Comparison of ENCODE assay signal across 8 mouse cellular contexts in genomic region chr5:115436421-115437124, GRCm38 (mm10). TPM values are rescaled to one million over a fixed set of nuclear protein-coding genes. Genes with fewer than 3 reads are reported as not detected.
DNase-seq lines count a peak whose midpoint lies in the region; ATAC-seq lines count a peak whose summit lies in the region.

No protein-coding gene starts in this region.

- peak; percentile 41 for DNase-seq in urinary bladder, postnatal 14 days (ENCODE audit: low spot score)
- DNase-seq in urinary bladder, postnatal 10 days (ENCODE audit: low spot score), result no peak
- DNase-seq in kidney, postnatal 25 days, result peak; percentile 29 to 66
- DNase-seq in liver, embryonic 11.5 days (ENCODE audit: low spot score), result peak; percentile 63
- no peak for DNase-seq in spleen, postnatal 36 days (ENCODE audit: low spot score in 2 of 2)

- peak; percentile 83 for ATAC-seq in embryonic facial prominence, embryonic 15.5 days (ENCODE audit: insufficient number of reproducible peaks, low FRiP score, low TSS enrichment, low read depth)
- no peak for ATAC-seq in heart, embryonic 13.5 days (ENCODE audit: extremely low read depth, insufficient number of reproducible peaks, low FRiP score, low TSS enrichment)
- ATAC-seq in liver, embryonic 11.5 days (replicated peaks; ENCODE audit: low FRiP score), result no peak; the same call in 1 of the 2 replicates
- ATAC-seq in neural tube, embryonic 14.5 days (ENCODE audit: low read depth), result peak; percentile 90

- H3K27ac ChIP-seq in embryonic facial prominence, embryonic 15.5 days (replicated peaks), result peak overlapping the region; percentile 85
- H3K27ac ChIP-seq in heart, embryonic 13.5 days (replicated peaks), result peak overlapping the region; percentile 59
- H3K27ac ChIP-seq in liver, embryonic 11.5 days (ENCODE audit: low read depth, low read length), result peak overlapping the region; percentile 32; the same call in 1 of the 2 replicates
- H3K27ac ChIP-seq in neural tube, embryonic 14.5 days (ENCODE audit: low read depth, low read length), result peak overlapping the region; percentile 100

- H3K4me2 ChIP-seq in embryonic facial prominence, embryonic 15.5 days (replicated peaks), result peak overlapping the region; percentile 52
- H3K4me2 ChIP-seq in heart, embryonic 13.5 days, result peak overlapping the region; percentile 69
- H3K4me2 ChIP-seq in liver, embryonic 11.5 days, result peak overlapping the region; percentile 56
- peak overlapping the region; percentile 64 for H3K4me2 ChIP-seq in neural tube, embryonic 14.5 days (ENCODE audit: low read depth, low read length)

- no peaks in the 10 kb centered on the region for H3K27me3 ChIP-seq in embryonic facial prominence, embryonic 15.5 days
- peaks cover 11% of the 10 kb centered on the region; the same call in 1 of the 2 replicates for H3K27me3 ChIP-seq in heart, embryonic 13.5 days (replicated peaks)
- H3K27me3 ChIP-seq in liver, embryonic 11.5 days (replicated peaks; ENCODE audit: control insufficient read depth, insufficient read depth, low read length), result peaks cover 60% of the 10 kb centered on the region
- H3K27me3 ChIP-seq in neural tube, embryonic 14.5 days (ENCODE audit: control insufficient read depth, insufficient read depth, low read length), result no peaks in the 10 kb centered on the region

- peaks cover 72% of the 10 kb centered on the region for H3K4me1 ChIP-seq in embryonic facial prominence, embryonic 15.5 days
- H3K4me1 ChIP-seq in heart, embryonic 13.5 days, result peaks cover 38% of the 10 kb centered on the region
- peaks cover 17% of the 10 kb centered on the region for H3K4me1 ChIP-seq in liver, embryonic 11.5 days (replicated peaks; ENCODE audit: control insufficient read depth, insufficient read depth, low read length)
- H3K4me1 ChIP-seq in neural tube, embryonic 14.5 days (ENCODE audit: control insufficient read depth, insufficient read depth, low read length), result peaks cover 66% of the 10 kb centered on the region

- H3K4me3 ChIP-seq in embryonic facial prominence, embryonic 15.5 days (replicated peaks), result peak overlapping the region; percentile 34
- H3K4me3 ChIP-seq in heart, embryonic 13.5 days, result peak overlapping the region; percentile 50
- H3K4me3 ChIP-seq in liver, embryonic 11.5 days (ENCODE audit: low read depth, low read length), result peak overlapping the region; percentile 35
- peak overlapping the region; percentile 29 for H3K4me3 ChIP-seq in neural tube, embryonic 14.5 days (ENCODE audit: low read depth, low read length)

- no peaks in the 10 kb centered on the region for H3K9me3 ChIP-seq in embryonic facial prominence, embryonic 15.5 days (replicated peaks)
- H3K9me3 ChIP-seq in heart, embryonic 13.5 days, result no peaks in the 10 kb centered on the region
- H3K9me3 ChIP-seq in liver, embryonic 11.5 days (ENCODE audit: control insufficient read depth, low read length), result no peaks in the 10 kb centered on the region
- H3K9me3 ChIP-seq in neural tube, embryonic 14.5 days (ENCODE audit: control insufficient read depth, low read length), result no peaks in the 10 kb centered on the region

- peaks cover 5% of the 10 kb centered on the region; the same call in 1 of the 2 replicates for H3K36me3 ChIP-seq in embryonic facial prominence, embryonic 15.5 days
- peaks cover 11% of the 10 kb centered on the region; the same call in 1 of the 2 replicates for H3K36me3 ChIP-seq in heart, embryonic 13.5 days
- H3K36me3 ChIP-seq in liver, embryonic 11.5 days (ENCODE audit: control insufficient read depth, insufficient read depth, low read length), result no peaks in the 10 kb centered on the region; the same call in 1 of the 2 replicates
- peaks cover 23% of the 10 kb centered on the region for H3K36me3 ChIP-seq in neural tube, embryonic 14.5 days (ENCODE audit: control insufficient read depth, insufficient read depth, low read length)

- 2% methylated on average over 41 of the region's 43 CpGs for WGBS in embryonic facial prominence, embryonic 15.5 days
- WGBS in heart, embryonic 13.5 days, result 2% methylated on average over 43 of the region's 43 CpGs
- 2% methylated on average over 35 of the region's 43 CpGs for WGBS in liver, embryonic 11.5 days
- WGBS in neural tube, embryonic 14.5 days, result under 1% methylated on average over 30 of the region's 43 CpGs

- H3K9ac ChIP-seq in embryonic facial prominence, embryonic 15.5 days, result peak overlapping the region; percentile 31
- peak overlapping the region; percentile 82 for H3K9ac ChIP-seq in heart, embryonic 13.5 days
- H3K9ac ChIP-seq in liver, embryonic 11.5 days (ENCODE audit: low read depth, low read length), result peak overlapping the region; percentile 42; the same call in 1 of the 2 replicates
- H3K9ac ChIP-seq in neural tube, embryonic 14.5 days (replicated peaks; ENCODE audit: low read depth, low read length), result peak overlapping the region; percentile 73

RNA-seq across cellular contexts. Expression of gene Msi1, which starts 7.2 kb away (rescaled TPM):
- 14.1 and 19.1 TPM in 2 replicates for polyA plus RNA-seq in embryonic facial prominence, embryonic 15.5 days (2015; fragmentation: Nextera tagmentation; extraction: Ambion mirVana)
- polyA plus RNA-seq in heart, embryonic 13.5 days (2015; fragmentation: Nextera tagmentation; extraction: Ambion mirVana), result 3.7 and 4.1 TPM in 2 replicates
- 7.5 and 9.7 TPM in 2 replicates for polyA plus RNA-seq in liver, embryonic 11.5 days (2014; fragmentation: Nextera tagmentation; extraction: Ambion mirVana)
- 55.1 and 55.4 TPM in 2 replicates for polyA plus RNA-seq in neural tube, embryonic 14.5 days (2014; fragmentation: Nextera tagmentation; extraction: Ambion mirVana)

RNA-seq across cellular contexts. Expression of gene Pla2g1b, which starts 29.5 kb away (rescaled TPM):
- not detected in 2 replicates for polyA plus RNA-seq in embryonic facial prominence, embryonic 15.5 days (2015; fragmentation: Nextera tagmentation; extraction: Ambion mirVana)
- 0.88 and 1.1 TPM in 2 replicates for polyA plus RNA-seq in heart, embryonic 13.5 days (2015; fragmentation: Nextera tagmentation; extraction: Ambion mirVana)
- 0.89 and 1.2 TPM in 2 replicates for polyA plus RNA-seq in liver, embryonic 11.5 days (2014; fragmentation: Nextera tagmentation; extraction: Ambion mirVana)
- polyA plus RNA-seq in neural tube, embryonic 14.5 days (2014; fragmentation: Nextera tagmentation; extraction: Ambion mirVana), result 0.58 TPM in 1 of 2 replicates, not detected in the other

RNA-seq across cellular contexts. Expression of gene Sirt4, which starts 48.0 kb away (rescaled TPM):
- polyA plus RNA-seq in embryonic facial prominence, embryonic 15.5 days (2015; fragmentation: Nextera tagmentation; extraction: Ambion mirVana), result 29.2 and 32.8 TPM in 2 replicates
- 18.9 and 19.8 TPM in 2 replicates for polyA plus RNA-seq in heart, embryonic 13.5 days (2015; fragmentation: Nextera tagmentation; extraction: Ambion mirVana)
- 14.8 and 15.2 TPM in 2 replicates for polyA plus RNA-seq in liver, embryonic 11.5 days (2014; fragmentation: Nextera tagmentation; extraction: Ambion mirVana)
- 26.0 and 32.6 TPM in 2 replicates for polyA plus RNA-seq in neural tube, embryonic 14.5 days (2014; fragmentation: Nextera tagmentation; extraction: Ambion mirVana)

Comparison
In these comparisons a context has a peak if more than half of its experiments do, and no peak if none do; other contexts are left out.
1. DNase-seq: peak in urinary bladder, postnatal 14 days (single experiment), kidney, postnatal 25 days (2 of 2) and liver, embryonic 11.5 days (single experiment); none in urinary bladder, postnatal 10 days (single experiment) and spleen, postnatal 36 days (0 of 2).
2. ATAC-seq: peak in embryonic facial prominence, embryonic 15.5 days (single experiment) and neural tube, embryonic 14.5 days (single experiment); none in heart, embryonic 13.5 days (single experiment) and liver, embryonic 11.5 days (single experiment).
3. H3K27ac ChIP-seq: peak in every context shown above with its lines; median percentile 100 in neural tube, embryonic 14.5 days; 85 in embryonic facial prominence, embryonic 15.5 days; 59 in heart, embryonic 13.5 days; 32 in liver, embryonic 11.5 days.
4. H3K9ac ChIP-seq: peak in every context shown above with its lines; median percentile 82 in heart, embryonic 13.5 days; 73 in neural tube, embryonic 14.5 days; 42 in liver, embryonic 11.5 days; 31 in embryonic facial prominence, embryonic 15.5 days.
5. Peak in every context shown above with its lines, with median percentiles within 50 percentile points of each other: H3K4me2 ChIP-seq and H3K4me3 ChIP-seq.